Mouse (Mus musculus) MEL (cell line): ENCODE data around the gene Wwtr1. TPM values are rescaled to one million over a fixed set of nuclear protein-coding genes. Genes with fewer than 3 reads are reported as not detected.

ENCODE experiments used
- DNase-seq: peaks from one replicate; pipeline ENCODE4 v3.0.0; 2011; ENCODE audit warnings: low read depth, low spot score
- H3K27ac ChIP-seq: 2 replicates; pipeline ENCODE4 v1.5.1; 2012; ENCODE audit warnings: low read depth, mild to moderate bottlenecking, control low read depth, low read length, moderate library complexity; ENCODE audit not compliant: control insufficient read depth
- H3K27me3 ChIP-seq, 2 experiments: fragments of 150-350 bp in 1 of 2; sonication (generic) in 1 of 2; 2 replicates each; pipeline ENCODE4 v1.6.1; 2012; ENCODE audit warnings: low read length in 2 of 2, mild to moderate bottlenecking in 2 of 2, improper control_type of control experiment in 1 of 2, moderate library complexity in 1 of 2; ENCODE audit not compliant: insufficient read depth in 2 of 2, control insufficient read depth in 1 of 2
- H3K36me3 ChIP-seq, 2 experiments: 2 replicates each; pipeline ENCODE4 v1.6.1; 2012 to 2014; ENCODE audit warnings: low read length in 2 of 2, improper control_type of control experiment in 1 of 2, inconsistent platforms in 1 of 2, mild to moderate bottlenecking in 1 of 2; ENCODE audit not compliant: insufficient read depth in 2 of 2, control insufficient read depth in 1 of 2
- H3K4me1 ChIP-seq, 2 experiments: fragments of 150-350 bp in 1 of 2; sonication (generic) in 1 of 2; 2 replicates each; pipeline ENCODE4 v1.6.1; 2012; ENCODE audit warnings: low read length in 2 of 2, improper control_type of control experiment in 1 of 2, mild to moderate bottlenecking in 1 of 2; ENCODE audit not compliant: insufficient read depth in 2 of 2, control insufficient read depth in 1 of 2
- H3K4me3 ChIP-seq, 2 experiments: fragments of 150-350 bp in 1 of 2; sonication (generic) in 1 of 2; 2 replicates each; pipeline ENCODE4 v1.5.1; 2012; ENCODE audit warnings: low read depth in 2 of 2, low read length in 2 of 2, mild to moderate bottlenecking in 2 of 2, moderate library complexity in 2 of 2, control low read depth in 1 of 2, improper control_type of control experiment in 1 of 2; ENCODE audit not compliant: control insufficient read depth in 1 of 2, insufficient read depth in 1 of 2
- H3K79me2 ChIP-seq: 2 replicates; pipeline ENCODE4 v1.6.1; 2012; ENCODE audit warnings: mild to moderate bottlenecking, low read length, moderate library complexity; ENCODE audit not compliant: control insufficient read depth, poor library complexity, insufficient read depth
- H3K9ac ChIP-seq: 2 replicates; pipeline ENCODE4 v1.6.1; 2012; ENCODE audit warnings: low read depth, mild to moderate bottlenecking, control low read depth, low read length, moderate library complexity; ENCODE audit not compliant: control insufficient read depth, poor library complexity, severe bottlenecking
- H3K9me3 ChIP-seq: fragments of 150-350 bp; sonication (generic); replicated peaks from 2 replicates; pipeline ENCODE4 v1.6.1; 2012; ENCODE audit warnings: mild to moderate bottlenecking, low read length, improper control_type of control experiment, moderate library complexity; ENCODE audit not compliant: insufficient read depth
- CHD1 ChIP-seq: IDR thresholded peaks from 2 replicates; pipeline ENCODE4 v1.6.1; 2012; ENCODE audit warnings: low read depth, mild to moderate bottlenecking, inconsistent platforms, low read length, improper control_type of control experiment
- CHD2 ChIP-seq: IDR thresholded peaks from 2 replicates; pipeline ENCODE4 v1.6.1; 2011; ENCODE audit warnings: low read length, improper control_type of control experiment
- CTCF ChIP-seq, 3 experiments: IDR thresholded peaks in 2 of 3; conservative IDR thresholded peaks in 1 of 3; 2 replicates each; pipeline ENCODE4 v1.5.1; 2011 to 2012; ENCODE audit warnings: low read length in 3 of 3, low read depth in 2 of 3, mild to moderate bottlenecking in 2 of 3, improper control_type of control experiment in 1 of 3, inconsistent platforms in 1 of 3, mixed read lengths in 1 of 3, moderate library complexity in 1 of 3; ENCODE audit not compliant: control insufficient read depth in 1 of 3, insufficient read depth in 1 of 3, poor library complexity in 1 of 3, severe bottlenecking in 1 of 3
- E2F4 ChIP-seq: IDR thresholded peaks from 2 replicates; pipeline ENCODE4 v1.6.1; 2011; ENCODE audit warnings: low read depth, low read length, improper control_type of control experiment, borderline replicate concordance
- ETS1 ChIP-seq: IDR thresholded peaks from 2 replicates; pipeline ENCODE4 v1.6.1; 2012; ENCODE audit warnings: low read depth, mild to moderate bottlenecking, inconsistent platforms, low read length, improper control_type of control experiment, moderate library complexity
- GATA1 ChIP-seq: IDR thresholded peaks from 2 replicates; pipeline ENCODE4 v1.6.1; 2011; ENCODE audit warnings: low read depth, low read length, improper control_type of control experiment
- HCFC1 ChIP-seq: IDR thresholded peaks from 2 replicates; pipeline ENCODE4 v1.6.1; 2012; ENCODE audit warnings: low read depth, mild to moderate bottlenecking, inconsistent platforms, low read length, improper control_type of control experiment, moderate library complexity
- KAT2A ChIP-seq: conservative IDR thresholded peaks from 2 replicates; pipeline ENCODE4 v1.6.1; 2012; ENCODE audit warnings: low read depth, low read length, improper control_type of control experiment, inconsistent platforms
- MAX ChIP-seq: IDR thresholded peaks from 2 replicates; pipeline ENCODE4 v1.6.1; 2011; ENCODE audit warnings: low read length, improper control_type of control experiment
- MAZ ChIP-seq: IDR thresholded peaks from 2 replicates; pipeline ENCODE4 v1.6.1; 2012; ENCODE audit warnings: low read depth, mild to moderate bottlenecking, inconsistent platforms, low read length, improper control_type of control experiment
- MXI1 ChIP-seq: IDR thresholded peaks from 2 replicates; pipeline ENCODE4 v1.6.1; 2011; ENCODE audit warnings: mild to moderate bottlenecking, low read depth, low read length, improper control_type of control experiment
- MYC ChIP-seq: IDR thresholded peaks from 2 replicates; pipeline ENCODE4 v1.6.1; 2011; ENCODE audit warnings: low read depth, mild to moderate bottlenecking, low read length, improper control_type of control experiment, moderate library complexity
- RAD21 ChIP-seq: IDR thresholded peaks from 2 replicates; pipeline ENCODE4 v1.6.1; 2011; ENCODE audit warnings: mild to moderate bottlenecking, low read depth, low read length, improper control_type of control experiment
- TAL1 ChIP-seq: IDR thresholded peaks from 2 replicates; pipeline ENCODE4 v1.6.1; 2012; ENCODE audit warnings: mild to moderate bottlenecking, inconsistent platforms, low read length, moderate library complexity, mixed read lengths
- TBP ChIP-seq: IDR thresholded peaks from 2 replicates; pipeline ENCODE4 v1.8.0; 2011; ENCODE audit warnings: low read depth, low read length, improper control_type of control experiment
- UBTF ChIP-seq: IDR thresholded peaks from 2 replicates; pipeline ENCODE4 v1.6.1; 2012; ENCODE audit warnings: low read depth, mild to moderate bottlenecking, inconsistent platforms, low read length, improper control_type of control experiment, moderate library complexity, borderline replicate concordance; ENCODE audit not compliant: insufficient read depth
- ZC3H11A ChIP-seq: IDR thresholded peaks from 2 replicates; pipeline ENCODE4 v1.6.1; 2012; ENCODE audit warnings: low read depth, mild to moderate bottlenecking, inconsistent platforms, low read length, improper control_type of control experiment
- ZKSCAN1 ChIP-seq: IDR thresholded peaks from 2 replicates; pipeline ENCODE4 v1.6.1; 2012; ENCODE audit warnings: low read depth, mild to moderate bottlenecking, inconsistent platforms, low read length, improper control_type of control experiment, moderate library complexity
- polyA plus RNA-seq, 2 experiments: library from polyadenylated mRNA; stranded (reverse) in 1 of 2; unstranded in 1 of 2; fragments of >175 nt in 1 of 2; fragments of >200 nt in 1 of 2; gene quantifications; 2 replicates each; pipeline versions ENCODE4 v1.2.1 to v1.2.4; 2012; ENCODE audit warnings: low replicate concordance in 2 of 2, low read depth in 1 of 2; ENCODE audit not compliant: insufficient read length in 2 of 2, insufficient read depth in 1 of 2, missing spikeins in 1 of 2
- total RNA-seq: library from RNA; depleted of rRNA; stranded (reverse); fragments of 300-350 nt; gene quantifications from 2 replicates; pipeline ENCODE4 v1.2.3, GENCODE M21; 2012

The Wwtr1 gene
- total and polyA plus RNA-seq, 3 experiments = not detected

DNA sequence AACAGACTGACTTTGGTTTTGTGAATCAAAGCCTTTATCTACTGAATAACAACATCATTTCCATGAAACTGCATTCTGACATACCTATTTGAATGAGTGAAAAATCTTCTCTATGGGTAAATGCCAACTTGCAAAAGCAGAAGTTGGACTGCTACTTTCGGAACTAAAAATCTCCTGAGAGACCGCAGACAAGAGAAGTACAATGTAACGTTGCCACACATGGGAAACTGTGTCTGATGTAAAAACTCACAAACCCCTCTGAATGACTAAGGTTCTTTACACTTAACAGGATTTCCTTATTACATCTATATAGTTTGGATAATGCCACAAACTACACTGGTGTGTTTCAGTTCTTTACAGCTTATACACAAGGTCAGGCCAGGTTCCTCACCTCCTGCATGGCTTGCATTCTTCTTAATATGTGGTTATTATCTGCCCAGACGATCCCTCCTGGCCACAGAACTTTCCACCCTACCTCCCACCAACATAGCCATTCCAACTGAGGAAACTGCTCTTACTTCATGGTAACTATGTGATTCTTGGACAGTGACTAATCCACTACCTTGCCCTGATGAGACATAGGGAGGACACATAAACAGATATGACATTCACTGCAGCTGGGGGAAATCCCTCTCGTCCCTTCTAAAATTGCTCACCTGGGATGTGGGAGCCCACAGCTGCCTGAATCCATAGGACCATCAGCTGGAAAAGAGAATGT, 25.1 kb downstream of the Wwtr1 start:
- no peak for DNase-seq
- H3K4me3 ChIP-seq = no peak overlapping the region
- H3K4me1 ChIP-seq = no peaks in the 10 kb centered on the region
- no peak overlapping the region for H3K9ac ChIP-seq
- H3K79me2 ChIP-seq = no peaks in the 10 kb centered on the region
- TF ChIP-seq E2F4 = no peak
- no peak for TF ChIP-seq ZC3H11A
- no peak for TF ChIP-seq MAZ
- TF ChIP-seq ZKSCAN1 = no peak
- no peak for TF ChIP-seq CTCF (IDR thresholded peaks at IDR 0.05 in 2 of 3, conservative IDR thresholded peaks at IDR 0.05 in 1 of 3; ENCODE audit: control insufficient read depth in 1 of 3, insufficient read depth in 1 of 3, low read depth in 2 of 3, low read length in 3 of 3, poor library complexity in 1 of 3, severe bottlenecking in 1 of 3)
- no peak for TF ChIP-seq CHD2
- no peak for TF ChIP-seq GATA1
- TF ChIP-seq TBP = no peak
- no peaks in the 10 kb centered on the region; a peak in 1 of 4 replicates for H3K27me3 ChIP-seq
- no peaks in the 10 kb centered on the region for H3K36me3 ChIP-seq
- no peaks in the 10 kb centered on the region for H3K9me3 ChIP-seq
- no peak overlapping the region for H3K27ac ChIP-seq

DNA sequence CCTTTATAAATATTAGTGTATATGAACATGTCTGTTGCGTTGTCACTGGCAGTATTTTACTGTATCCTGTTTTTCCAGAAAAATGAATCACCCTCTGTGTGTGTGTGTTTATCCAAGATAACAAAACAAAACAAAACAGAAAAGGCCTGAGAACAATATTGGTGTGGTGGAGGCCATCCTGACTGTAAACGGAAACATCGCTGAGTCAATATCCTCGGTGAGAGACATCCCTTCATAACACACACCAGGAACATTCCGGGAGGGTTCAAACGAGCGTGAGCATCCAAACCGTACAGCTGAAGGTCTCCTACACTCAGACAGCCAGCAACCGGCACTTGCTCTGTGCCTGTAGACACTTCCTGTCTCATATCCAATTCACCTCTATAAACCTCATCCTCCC, 31.6 kb downstream of the Wwtr1 start:
- Histone ChIP-seq H3K4me3 (no peak overlapping the region), H3K27ac (no peak overlapping the region), H3K9ac (no peak overlapping the region), H3K36me3 (no peaks in the 10 kb centered on the region), H3K27me3 (no peaks in the 10 kb centered on the region; a peak in 1 of 4 replicates), H3K4me1 (no peaks in the 10 kb centered on the region), H3K79me2 (no peaks in the 10 kb centered on the region), H3K9me3 (no peaks in the 10 kb centered on the region)
- no peak for DNase-seq
- no peak for TF ChIP-seq ZKSCAN1
- TF ChIP-seq KAT2A = no peak

DNA sequence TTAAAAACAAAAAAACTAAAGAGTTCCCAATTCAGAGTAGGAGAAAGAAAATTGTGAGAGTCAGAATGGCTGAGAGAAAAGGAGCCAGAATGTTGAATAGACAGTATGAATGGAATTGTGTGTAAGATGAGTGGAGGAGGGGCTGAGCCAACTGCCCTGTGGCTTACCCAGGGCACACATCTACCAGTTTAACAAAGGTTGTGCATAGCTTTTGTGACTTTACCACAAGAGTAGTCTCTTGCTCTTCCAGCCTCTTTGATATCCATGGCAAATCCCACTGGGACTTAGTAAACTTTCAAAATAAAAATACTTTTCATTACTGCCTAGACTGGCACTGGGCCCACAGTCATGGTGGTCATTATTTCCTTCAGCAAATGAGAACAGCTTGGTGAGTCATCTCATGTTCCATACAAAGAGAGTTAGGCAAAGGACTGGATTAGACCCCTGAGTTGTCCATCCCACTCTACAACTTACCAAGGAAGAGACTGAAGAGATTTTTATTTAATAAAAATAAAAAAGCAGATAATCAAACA, 32.8 kb downstream of the Wwtr1 start:
- Histone ChIP-seq H3K4me1 (no peaks in the 10 kb centered on the region), H3K27me3 (no peaks in the 10 kb centered on the region; a peak in 1 of 4 replicates), H3K27ac (no peak overlapping the region), H3K4me3 (no peak overlapping the region), H3K9me3 (no peaks in the 10 kb centered on the region), H3K79me2 (no peaks in the 10 kb centered on the region), H3K9ac (no peak overlapping the region), H3K36me3 (no peaks in the 10 kb centered on the region)
- no peak for TF ChIP-seq TAL1
- TF ChIP-seq ETS1 = no peak
- no peak for TF ChIP-seq MYC
- no peak for TF ChIP-seq ZC3H11A
- TF ChIP-seq HCFC1 = no peak
- TF ChIP-seq MXI1 = no peak
- TF ChIP-seq CHD1 = no peak
- no peak for TF ChIP-seq MAX
- TF ChIP-seq RAD21 = no peak
- no peak for TF ChIP-seq UBTF
- no peak for DNase-seq
